Mouse (Mus musculus) left cerebral cortex, postnatal 14 days (tissue): ENCODE data around the gene Fbxo44. TPM values are rescaled to one million over a fixed set of nuclear protein-coding genes. Genes with fewer than 3 reads are reported as not detected.

ENCODE experiments used
- DNase-seq, 2 experiments: peaks; one replicate each; pipeline ENCODE4 v3.0.0; 2021 to 2022; ENCODE audit warnings: low spot score in 2 of 2, mixed read lengths in 1 of 2
- intact Hi-C: fragments of 180-260 bp; cut with DNase I; formaldehyde crosslinking; loops from one replicate; pipeline ENCODE4 v1.15.1; 2025
- total RNA-seq, 2 experiments: library from RNA; stranded (reverse); gene quantifications; 2 replicates each; pipeline ENCODE4 v1.2.3; 2021

Gene Fbxo44
- total RNA-seq, 2 experiments from 2014 or later = 101 to 105 TPM

DNA sequence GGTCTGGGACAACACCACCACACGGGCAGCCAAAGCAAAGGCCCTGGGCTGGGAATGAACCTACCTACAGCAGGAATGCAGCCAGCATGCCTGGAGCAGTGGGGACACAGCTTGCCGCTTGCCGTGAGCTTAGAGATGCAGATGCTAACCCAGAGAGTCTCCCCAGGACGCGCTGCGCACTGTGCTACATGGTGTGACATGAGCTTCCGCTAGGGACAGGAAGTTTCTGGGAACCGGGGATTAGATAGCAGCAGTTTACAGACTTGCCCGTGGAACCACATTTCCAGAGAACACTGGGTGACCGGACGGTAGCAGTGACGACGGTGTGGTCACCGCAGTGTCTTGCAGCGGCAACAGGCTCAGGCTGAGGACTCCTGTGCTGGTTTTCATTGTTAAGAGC, 9.3 kb upstream of the Fbxo44 start:
- intact Hi-C loops = no loop called here
- DNase-seq = no peak

DNA sequence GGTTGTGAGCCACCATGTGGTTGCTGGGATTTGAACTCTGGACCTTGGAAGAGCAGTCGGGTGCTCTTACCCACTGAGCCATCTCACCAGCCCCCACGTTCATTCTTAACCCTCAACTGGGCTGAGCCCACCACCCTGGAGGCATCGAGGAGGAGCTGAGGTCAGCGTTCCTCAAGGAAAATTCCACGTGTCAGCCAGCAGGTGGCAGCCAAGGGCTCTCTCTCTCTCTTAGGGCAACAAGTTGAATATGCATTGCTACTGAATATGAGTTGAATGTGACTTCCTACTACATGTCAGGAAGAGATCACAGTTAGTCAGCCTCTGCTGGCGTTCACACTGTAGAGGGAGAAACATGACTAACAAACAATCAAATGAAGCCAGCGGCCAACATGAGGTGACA, 8.0 kb upstream of the Fbxo44 start:
- DNase-seq = peak in 1 of 2 experiments; percentile 62

DNA sequence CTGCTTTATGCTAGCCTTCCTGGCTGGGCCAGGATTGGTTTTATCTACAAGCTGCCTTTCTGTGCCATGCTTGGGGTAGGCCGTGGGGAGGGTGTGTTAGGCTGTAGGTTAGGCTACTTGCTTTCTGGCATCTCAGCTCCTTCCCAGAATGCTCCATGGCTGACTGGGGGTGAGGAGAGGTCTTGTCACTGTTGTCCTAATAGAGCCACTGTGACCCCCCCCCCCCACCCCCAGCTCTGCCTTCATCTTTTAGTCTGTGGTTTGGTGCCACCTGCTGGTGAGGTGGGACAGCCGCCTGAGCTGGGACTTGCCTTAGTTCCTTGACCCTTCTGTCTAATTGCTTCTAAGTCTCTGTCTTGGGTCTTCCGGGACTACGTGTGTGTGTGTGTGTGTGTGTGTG, 6.7 kb upstream of the Fbxo44 start:
- peak in 1 of 2 experiments; percentile 74 for DNase-seq
- intact Hi-C loops = loop anchor here (2.0 kb wide), 1 partner anchor 52 kb away; no protein-coding TSS in a partner anchor

More for the DNA sequence above, 8.0 kb upstream of the Fbxo44 start:
- intact Hi-C loops = no loop called here

DNA sequence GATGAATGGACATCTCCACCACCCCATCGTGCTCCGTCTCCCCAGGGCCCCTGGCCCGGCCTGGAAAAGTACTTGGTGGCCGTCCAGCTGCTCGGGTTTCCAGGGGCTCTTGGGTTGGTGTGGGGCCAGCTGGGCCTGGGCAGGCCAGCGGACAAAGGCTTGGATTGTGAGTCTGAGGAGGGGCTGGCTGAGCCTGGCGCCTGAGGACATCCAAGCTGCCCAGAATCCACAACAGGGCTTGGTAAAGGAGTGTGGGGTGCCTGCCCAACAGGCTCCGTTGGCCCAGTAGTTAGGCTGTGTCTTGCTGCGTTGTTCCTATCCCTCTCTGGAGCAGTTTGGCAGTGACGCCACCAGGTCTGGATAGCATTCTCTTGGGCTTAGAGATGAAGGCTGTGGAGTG, 6.1 kb upstream of the Fbxo44 start:
- peak; percentile 72 to 86 for DNase-seq
- intact Hi-C loops = loop anchor here (2.0 kb wide), 1 partner anchor 52 kb away; no protein-coding TSS in a partner anchor

DNA sequence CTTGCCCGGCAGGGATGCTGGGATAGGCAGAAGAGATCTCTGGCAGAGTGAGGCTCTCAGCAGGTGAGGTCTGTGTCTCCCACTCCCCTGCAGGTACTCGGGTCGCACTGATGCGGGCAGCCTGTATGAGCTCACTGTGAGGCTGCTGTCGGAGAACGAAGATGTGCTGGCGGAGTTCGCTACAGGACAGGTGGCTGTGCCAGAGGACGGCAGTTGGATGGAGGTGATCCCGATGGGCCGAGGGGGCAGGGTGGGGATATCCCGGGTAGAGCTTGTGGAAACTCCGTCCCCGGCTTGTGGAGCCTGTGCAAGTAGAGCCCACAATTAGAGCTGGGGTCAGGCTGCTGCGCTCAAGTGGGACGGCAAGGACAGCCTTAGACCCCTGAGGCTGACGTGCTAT, 5.3 kb upstream of the Fbxo44 start:
- intact Hi-C loops = no loop called here
- no peak for DNase-seq

DNA sequence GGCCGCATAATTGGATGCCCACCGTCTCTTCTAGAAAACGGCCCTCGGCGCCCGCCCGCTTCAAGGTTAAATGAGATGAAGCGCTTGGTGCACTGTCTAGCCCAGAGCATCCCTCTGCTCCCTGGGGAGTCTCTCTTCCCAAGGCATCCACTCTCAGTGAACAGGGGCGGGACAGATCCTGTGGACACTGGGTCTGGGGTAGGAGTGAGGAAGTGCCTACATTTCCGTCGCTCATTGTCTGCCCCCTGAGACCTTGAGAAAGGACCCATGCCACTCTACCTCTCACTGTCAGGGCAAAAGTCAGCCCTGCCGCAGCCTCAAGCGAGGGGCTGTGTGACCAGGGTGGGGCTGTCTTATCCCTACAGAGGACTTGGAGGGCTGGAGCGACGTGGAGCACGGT, 4.2 kb upstream of the Fbxo44 start:
- no peak for DNase-seq
- intact Hi-C loops = no loop called here

DNA sequence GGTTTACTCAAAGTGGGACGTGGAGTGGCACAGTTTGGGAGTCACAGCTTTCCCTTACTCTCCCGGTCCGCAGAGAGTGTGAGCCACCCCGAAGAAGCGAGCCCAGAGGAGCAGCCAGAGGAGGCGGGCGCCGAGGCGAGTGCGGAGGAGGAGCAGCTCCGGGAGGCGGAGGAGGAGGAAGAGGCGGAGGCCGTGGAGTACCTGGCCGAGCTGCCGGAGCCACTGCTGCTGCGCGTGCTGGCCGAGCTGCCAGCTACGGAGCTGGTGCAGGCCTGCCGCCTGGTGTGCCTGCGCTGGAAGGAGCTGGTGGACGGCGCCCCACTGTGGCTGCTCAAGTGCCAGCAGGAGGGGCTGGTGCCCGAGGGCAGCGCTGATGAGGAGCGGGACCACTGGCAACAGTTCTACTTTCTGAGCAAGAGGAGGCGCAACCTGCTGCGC, 3.7 kb upstream of the Fbxo44 start:
- intact Hi-C loops = no loop called here
- DNase-seq = peak; percentile 79 to 83

DNA sequence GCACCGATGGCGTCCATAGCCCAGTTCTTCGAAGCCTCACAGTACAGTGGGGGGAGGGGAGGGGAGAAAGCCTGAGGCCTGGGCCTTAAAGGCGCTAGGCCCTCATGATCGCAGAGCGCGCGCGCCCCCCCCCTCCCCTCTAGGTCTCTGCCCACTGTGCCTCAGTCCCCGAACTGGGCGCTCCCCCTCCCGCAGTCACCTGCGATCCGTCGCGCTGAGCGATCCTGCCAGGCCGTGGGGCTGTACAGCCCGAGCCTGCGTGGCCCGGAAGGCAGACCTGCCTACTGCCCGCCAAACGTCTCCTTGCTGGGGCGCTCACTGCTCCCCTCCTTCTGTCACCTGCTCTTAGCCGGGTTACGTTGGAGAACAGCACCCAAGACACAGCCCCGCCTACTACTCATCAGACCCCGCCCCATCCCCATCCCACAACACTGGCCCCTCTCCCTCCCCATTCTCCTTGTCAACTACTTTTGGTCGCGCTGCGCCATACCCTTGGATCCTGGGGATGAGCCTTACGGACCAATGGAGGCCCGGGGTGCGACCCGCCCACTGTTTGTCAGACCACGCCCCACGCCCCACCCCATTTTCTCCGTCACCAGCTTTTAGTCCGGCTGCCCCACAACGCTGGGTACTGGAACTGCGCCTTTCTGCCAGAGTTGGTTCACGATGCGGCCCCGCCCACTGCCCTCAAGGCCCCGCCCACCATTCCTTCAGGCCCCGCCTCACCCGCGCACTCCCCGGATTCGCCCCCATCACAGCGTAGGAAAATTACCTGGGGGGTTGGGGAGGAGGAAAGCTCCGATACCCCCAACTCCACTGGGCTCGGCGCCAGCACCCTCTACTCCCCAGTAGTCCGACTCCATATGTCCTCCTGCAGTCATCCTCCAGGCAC, 492 bp downstream of the Fbxo44 start:
- intact Hi-C loops = no loop called here
- peak; percentile 98 to 99 for DNase-seq

DNA sequence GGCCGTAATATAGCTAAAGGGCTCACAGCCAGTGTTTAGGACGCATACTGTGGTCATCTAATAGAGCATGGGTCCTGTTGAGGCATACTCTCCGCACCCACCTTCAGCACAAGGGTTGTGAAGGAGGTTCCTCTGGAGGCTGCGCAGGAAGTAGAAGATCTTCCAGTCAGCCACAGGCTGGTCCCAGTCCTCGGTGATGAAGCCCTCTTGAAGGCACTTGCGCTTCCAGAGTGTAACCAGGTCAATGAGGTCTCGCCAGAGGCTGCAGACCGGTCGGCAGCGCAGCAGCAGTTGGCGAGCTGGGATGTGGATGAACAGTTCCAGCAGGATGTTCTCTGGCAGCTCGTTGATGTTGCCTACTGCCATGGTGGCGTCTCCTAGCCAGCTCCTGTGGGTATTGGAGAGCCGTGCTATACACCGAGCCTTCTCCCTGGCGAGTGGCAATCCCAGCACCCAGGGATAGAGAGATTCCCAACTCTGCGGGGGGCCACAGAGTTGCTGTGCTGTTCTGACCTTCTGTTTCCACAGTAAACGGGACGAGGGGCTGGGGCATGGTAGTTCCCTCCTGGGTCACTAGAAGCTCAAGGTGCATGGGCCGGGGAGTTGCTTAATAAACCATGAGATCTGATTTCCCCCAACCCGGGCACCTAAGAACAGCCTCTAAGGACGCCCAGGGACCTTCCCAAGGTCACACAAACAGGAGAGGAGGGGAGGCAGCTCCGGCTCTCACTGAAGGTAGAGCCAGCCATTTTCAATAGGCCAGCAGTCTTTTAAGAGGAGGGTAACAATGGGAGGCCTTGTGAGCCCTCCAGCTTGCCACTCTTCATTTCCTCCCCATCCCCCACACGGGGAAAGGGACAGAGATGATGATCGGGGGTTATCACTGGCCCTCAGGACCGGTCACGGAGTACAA, 1.6 kb downstream of the Fbxo44 start:
- intact Hi-C loops = no loop called here
- peak in 1 of 2 experiments; percentile 49 for DNase-seq

DNA sequence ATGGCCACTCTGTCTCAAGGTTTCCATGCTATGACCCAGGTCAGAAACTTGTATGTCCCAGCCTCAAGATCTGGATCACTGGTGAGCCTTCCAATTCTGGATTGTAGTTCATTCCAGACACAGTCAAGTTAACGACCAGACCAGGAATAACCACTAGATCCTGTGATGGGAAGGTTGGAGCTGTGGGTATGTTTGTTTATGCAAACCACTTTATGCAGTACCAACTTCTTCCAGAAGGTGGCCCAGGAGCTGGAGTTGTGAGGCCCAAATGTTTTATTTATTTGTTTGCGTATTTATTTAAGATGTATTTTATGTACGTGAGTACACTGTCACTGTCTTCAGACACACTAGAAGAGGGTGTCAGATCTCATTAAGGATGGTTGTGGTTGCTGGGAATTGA, 5.3 kb downstream of the Fbxo44 start:
- intact Hi-C loops = no loop called here
- DNase-seq = peak; percentile 65 to 72

DNA sequence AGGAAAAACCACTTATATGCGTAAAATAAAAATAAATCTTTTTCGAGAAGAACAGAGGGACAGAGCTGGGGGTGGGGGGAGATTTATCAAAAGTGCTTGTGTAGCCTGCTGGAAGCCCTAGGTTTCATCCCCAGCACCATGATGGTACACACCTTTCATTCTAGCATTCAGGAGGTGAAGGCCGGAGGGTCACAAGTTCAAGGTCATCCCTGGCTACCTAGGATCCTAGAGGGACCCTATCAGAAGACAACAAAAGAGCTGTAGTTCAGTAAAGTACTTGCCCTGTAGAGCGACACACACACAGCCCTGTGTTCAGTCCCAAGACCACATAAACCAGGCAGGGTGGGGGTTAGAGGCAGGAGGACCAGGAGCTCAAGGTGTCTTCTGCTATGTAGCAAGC, 6.3 kb downstream of the Fbxo44 start:
- DNase-seq = no peak
- intact Hi-C loops = no loop called here

DNA sequence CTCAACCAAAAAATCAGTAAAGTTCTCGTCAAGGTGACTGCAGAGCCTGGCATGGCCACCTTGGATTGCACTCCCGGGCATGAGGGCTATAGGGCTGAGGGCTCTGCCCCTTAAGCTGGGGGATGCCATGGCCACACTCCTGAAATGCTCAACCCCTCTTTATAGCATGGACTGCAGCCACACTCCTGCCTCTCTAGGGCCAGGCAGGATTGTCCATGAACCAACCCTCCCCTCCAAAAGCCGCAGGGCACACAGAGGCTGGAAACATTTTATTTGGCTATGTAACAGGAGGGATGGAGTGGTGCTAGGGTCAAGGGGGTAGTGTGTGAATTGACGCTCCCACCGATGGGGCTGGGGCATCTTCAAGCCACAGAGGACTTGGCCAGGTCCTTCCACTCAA, 7.7 kb downstream of the Fbxo44 start:
- intact Hi-C loops = loop anchor here (2.0 kb wide), 1 partner anchor 38 kb away; no protein-coding TSS in a partner anchor
- no peak for DNase-seq

DNA sequence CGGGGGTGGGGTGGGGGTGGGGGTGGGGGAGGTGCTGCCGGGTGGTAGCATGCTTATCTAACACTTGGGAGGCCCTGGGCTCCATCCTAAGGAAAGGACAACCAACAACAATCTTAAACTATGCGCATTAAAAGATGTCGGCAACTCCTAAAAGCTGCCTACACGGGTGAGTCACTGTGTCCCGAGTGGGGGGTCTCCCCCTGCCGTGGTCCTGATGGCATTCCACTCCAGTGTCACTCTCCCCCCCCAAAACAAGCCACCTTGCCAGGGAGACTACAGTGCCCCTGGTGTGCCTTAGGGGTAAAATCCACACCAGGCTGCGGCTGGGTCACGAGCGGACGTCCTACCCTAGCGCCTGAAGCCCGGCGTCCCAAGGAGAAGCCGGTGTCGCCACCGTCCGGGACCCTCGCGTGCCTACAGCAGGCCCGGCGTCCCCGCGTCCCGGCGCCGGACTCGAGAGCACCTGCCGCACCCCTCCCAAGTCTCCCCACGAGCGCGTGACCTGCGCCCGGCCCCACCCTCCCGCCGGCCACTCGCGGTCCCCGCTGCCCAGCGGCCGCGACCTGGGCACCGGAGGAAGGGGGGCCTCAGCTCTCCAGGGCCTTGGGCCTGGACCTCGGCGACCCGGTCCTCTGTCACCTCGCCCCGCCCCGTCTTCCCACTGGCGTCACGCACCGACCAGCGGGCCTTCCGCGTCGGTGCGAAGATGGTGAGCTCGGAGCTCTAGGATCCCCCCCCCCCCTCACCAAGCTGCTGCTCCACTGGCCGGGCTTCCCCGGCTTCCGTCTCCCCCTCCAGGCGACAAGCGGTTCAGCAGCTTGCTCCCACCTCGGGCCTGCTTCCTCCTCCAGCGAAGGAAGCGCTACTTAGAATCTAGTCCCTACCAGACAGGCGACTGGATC, 8.8 kb downstream of the Fbxo44 start, which contains the start of gene Fbxo6:
Fbxo6 (minus strand) TSS at position 874 of the 902 bp plus-strand sequence.
- DNase-seq = peak; percentile 83 to 92
- intact Hi-C loops = loop anchor here (2.0 kb wide), 1 partner anchor 37 kb away; no protein-coding TSS in a partner anchor

DNA sequence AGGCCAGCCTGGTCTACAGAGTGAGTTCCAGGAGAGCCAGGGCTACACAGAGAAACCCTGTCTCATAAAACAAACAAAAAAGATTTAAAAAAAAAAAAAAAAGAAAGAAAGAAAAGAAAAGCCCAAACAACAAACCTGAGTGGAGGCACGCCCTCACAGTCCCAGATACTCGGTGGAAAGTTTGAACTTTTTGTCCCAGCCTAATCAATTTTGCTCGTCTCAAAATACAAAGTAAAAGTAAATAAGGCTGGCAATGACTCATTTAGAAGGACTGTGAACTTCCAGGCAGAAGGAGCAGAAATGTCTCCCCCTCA, 9.4 kb downstream of the Fbxo44 start:
- DNase-seq = no peak
- intact Hi-C loops = no loop called here

DNA sequence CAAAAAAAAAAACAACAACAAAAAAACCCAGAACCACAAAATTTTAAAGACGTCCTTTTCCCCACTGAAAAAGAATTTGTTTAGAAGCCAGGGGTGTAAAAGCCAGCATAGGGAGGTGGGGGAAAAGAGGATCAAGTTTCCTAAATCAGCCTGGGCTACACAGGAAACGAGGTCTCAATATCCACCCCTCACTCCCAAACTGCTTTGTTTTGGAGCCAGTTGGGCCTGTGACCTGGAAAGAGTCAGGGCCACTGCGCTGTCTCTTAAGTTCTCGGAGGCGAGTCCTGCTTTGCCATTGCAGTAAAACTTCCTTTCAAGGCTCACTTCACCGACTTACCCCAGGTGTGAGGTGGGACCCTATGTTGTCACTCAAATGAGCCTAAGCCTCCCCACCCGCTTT, 10.0 kb downstream of the Fbxo44 start:
- intact Hi-C loops = no loop called here
- DNase-seq = no peak

DNA sequence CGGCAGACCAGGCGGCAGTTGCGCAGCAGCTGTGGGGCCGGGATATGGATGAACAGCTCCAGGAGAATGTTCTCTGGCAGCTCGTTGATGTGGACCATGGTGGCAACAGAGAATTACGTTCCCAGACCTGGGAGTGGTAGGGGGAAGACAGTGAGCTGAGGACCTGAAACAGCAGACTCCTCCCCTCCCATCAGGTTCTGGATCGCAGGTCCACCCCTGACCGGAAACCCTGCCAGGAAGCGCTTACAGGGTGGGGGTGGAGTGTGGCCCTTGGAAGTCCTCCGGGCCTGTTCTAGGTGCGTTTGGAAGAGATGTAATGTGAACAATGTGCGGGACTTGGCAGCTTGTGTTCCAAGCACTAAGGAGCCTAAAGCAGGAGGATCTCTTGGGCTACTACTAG, 10.7 kb downstream of the Fbxo44 start:
- DNase-seq = no peak
- intact Hi-C loops = no loop called here

DNA sequence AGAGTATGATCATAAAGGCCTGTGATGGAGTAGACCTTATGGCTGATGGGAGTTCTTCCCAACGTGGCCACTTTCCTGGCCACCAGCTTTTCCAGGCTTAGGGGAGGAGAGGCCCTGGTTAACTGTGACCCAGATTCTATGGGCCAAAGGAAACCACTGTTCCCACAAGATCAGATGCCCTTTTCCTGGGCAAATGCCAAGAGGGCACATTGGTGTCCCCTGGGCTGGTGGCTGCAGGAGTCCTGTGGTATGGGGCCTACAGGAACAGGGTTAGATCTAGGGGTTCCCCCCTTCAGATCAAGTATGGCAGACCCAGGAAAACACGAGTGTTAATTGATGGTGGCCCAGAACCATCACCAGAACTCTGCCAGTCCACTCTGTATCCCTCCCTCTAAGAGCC, 12.6 kb downstream of the Fbxo44 start:
- intact Hi-C loops = no loop called here
- no peak for DNase-seq

DNA sequence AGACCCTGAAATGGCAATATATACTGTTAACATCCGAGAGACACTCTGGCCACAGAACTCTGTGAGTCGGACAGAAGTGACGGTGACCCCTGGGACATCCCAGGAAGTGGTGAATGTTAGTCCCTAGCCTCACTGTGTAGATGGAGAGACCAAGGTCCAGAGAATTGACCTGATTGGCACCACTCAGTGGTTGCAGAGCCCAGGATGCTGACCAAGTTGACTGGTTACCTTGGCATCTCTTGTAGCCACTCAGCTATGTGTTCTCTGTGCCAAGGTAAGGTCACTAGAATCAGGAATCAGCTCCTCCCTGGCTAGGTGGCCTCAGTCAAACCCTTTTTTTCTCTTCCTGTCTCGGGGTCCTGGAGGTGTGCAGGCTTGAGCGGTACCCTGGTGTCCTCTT, 16.6 kb downstream of the Fbxo44 start:
- DNase-seq = no peak
- intact Hi-C loops = no loop called here
